In the genomic region with DNA sequence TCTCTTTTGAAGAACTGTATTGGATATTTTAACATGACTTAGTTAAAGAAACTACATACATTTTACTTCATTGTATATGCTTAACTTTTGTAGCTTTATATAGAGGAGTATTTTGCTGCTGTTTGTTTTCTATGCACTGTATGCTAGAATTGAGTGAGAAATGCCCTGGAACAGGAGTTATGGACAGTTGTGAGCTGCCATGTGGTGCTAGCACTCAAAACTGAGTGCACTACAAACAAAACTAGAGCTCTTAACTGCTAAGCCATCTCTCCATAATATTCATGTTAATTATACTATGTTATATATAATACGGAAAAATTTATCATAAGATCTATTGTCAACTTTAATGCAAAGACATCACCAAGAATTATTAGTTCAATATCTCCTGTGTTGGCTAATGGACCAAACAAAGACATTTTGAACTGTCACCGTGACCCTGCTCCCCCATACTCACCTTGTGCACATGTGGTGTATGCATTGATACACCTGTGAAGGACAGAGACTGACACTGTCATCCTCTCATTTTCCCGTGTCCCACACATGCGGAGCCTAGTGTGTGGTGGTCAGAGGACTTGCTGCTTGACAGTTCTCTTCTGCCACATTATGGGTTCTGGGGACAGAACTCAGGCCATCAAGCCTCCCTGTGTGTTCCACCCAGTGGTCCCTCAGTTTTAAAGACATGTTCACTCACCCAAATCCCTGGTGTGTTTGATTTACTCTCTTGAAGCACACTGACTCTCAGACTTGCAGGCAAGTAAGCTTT, we compare ENCODE assay signal across 9 mouse cellular contexts.
DNase-seq lines count a peak whose midpoint lies in the region; ATAC-seq lines count a peak whose summit lies in the region.
"Had no signal": no experiment of that assay in that cellular context is flagged by ENCODE, and none has a peak within 500 bp of the region (broad histone marks: within the 10 kb centered on the region; RNA-seq: fewer than 3 reads in every experiment).

No protein-coding gene starts in this region.

- no peaks in the 10 kb centered on the region for H3K36me3 ChIP-seq in heart, embryonic 14.5 days (ENCODE audit: control insufficient read depth, insufficient read depth, low read length)
- no peaks in the 10 kb centered on the region for H3K36me3 ChIP-seq in embryonic facial prominence, embryonic 15.5 days
- no peaks in the 10 kb centered on the region for H3K36me3 ChIP-seq in midbrain, embryonic 12.5 days

- DNase-seq in heart, postnatal 4 days, result no peak
- peak; percentile 26 for DNase-seq in MN1 (ENCODE audit: low spot score)
- no peak for DNase-seq in gastrocnemius, adult 8-10 months (ENCODE audit: low spot score in 2 of 2)
- DNase-seq in embryo, embryonic 10.5 days (ENCODE audit: low spot score), result no peak
- no peak for DNase-seq in adrenal gland, postnatal 10 days
- DNase-seq: adrenal gland, postnatal 14 days had no signal

- ATAC-seq in heart, embryonic 14.5 days (ENCODE audit: insufficient number of reproducible peaks, insufficient read depth, low FRiP score, low read depth), result peak; percentile 32; the same call in 1 of the 2 replicates
- peak; percentile 37 for ATAC-seq in embryonic facial prominence, embryonic 15.5 days (ENCODE audit: insufficient number of reproducible peaks, low FRiP score, low TSS enrichment, low read depth)
- ATAC-seq in midbrain, embryonic 12.5 days (ENCODE audit: low FRiP score, low read depth), result peak; percentile 61

- no peaks in the 10 kb centered on the region for H3K27me3 ChIP-seq in heart, embryonic 14.5 days (ENCODE audit: control insufficient read depth, insufficient read depth, low read length)
- H3K27me3 ChIP-seq in embryonic facial prominence, embryonic 15.5 days, result no peaks in the 10 kb centered on the region
- no peaks in the 10 kb centered on the region for H3K27me3 ChIP-seq in midbrain, embryonic 12.5 days

- no peaks in the 10 kb centered on the region for H3K4me1 ChIP-seq in heart, embryonic 14.5 days (ENCODE audit: control insufficient read depth in 2 of 2, insufficient read depth in 2 of 2, low read length in 2 of 2)
- H3K4me1 ChIP-seq in embryonic facial prominence, embryonic 15.5 days, result no peaks in the 10 kb centered on the region
- no peaks in the 10 kb centered on the region for H3K4me1 ChIP-seq in midbrain, embryonic 12.5 days

- H3K4me3 ChIP-seq in heart, embryonic 14.5 days (ENCODE audit: control insufficient read depth in 1 of 2, insufficient read depth in 1 of 2, low read depth in 1 of 2, low read length in 2 of 2), result no peak overlapping the region
- H3K4me3 ChIP-seq in embryonic facial prominence, embryonic 15.5 days (replicated peaks), result no peak overlapping the region
- H3K4me3 ChIP-seq in midbrain, embryonic 12.5 days, result no peak overlapping the region

- no peaks in the 10 kb centered on the region for H3K9me3 ChIP-seq in heart, embryonic 14.5 days (ENCODE audit: control insufficient read depth, low read length)
- H3K9me3 ChIP-seq in embryonic facial prominence, embryonic 15.5 days (replicated peaks), result no peaks in the 10 kb centered on the region
- H3K9me3 ChIP-seq in midbrain, embryonic 12.5 days, result no peaks in the 10 kb centered on the region

- no peak overlapping the region for H3K9ac ChIP-seq in heart, embryonic 14.5 days (ENCODE audit: low read length)
- no peak overlapping the region for H3K9ac ChIP-seq in embryonic facial prominence, embryonic 15.5 days
- H3K9ac ChIP-seq in midbrain, embryonic 12.5 days (replicated peaks), result no peak overlapping the region

- no peak overlapping the region for H3K4me2 ChIP-seq in heart, embryonic 14.5 days (ENCODE audit: low read length)
- no peak overlapping the region for H3K4me2 ChIP-seq in embryonic facial prominence, embryonic 15.5 days (replicated peaks)
- H3K4me2 ChIP-seq in midbrain, embryonic 12.5 days (replicated peaks), result no peak overlapping the region

- H3K27ac ChIP-seq in heart, embryonic 14.5 days (replicated peaks in 1 of 2; ENCODE audit: control insufficient read depth in 1 of 2, insufficient read depth in 1 of 2, low read depth in 2 of 2, low read length in 2 of 2), result no peak overlapping the region
- H3K27ac ChIP-seq in embryonic facial prominence, embryonic 15.5 days (replicated peaks), result no peak overlapping the region
- no peak overlapping the region for H3K27ac ChIP-seq in midbrain, embryonic 12.5 days (replicated peaks)

- WGBS in heart, embryonic 14.5 days, result 80% methylated on average over 4 of the region's 4 CpGs
- WGBS in embryonic facial prominence, embryonic 15.5 days, result 88% methylated on average over 4 of the region's 4 CpGs
- WGBS in midbrain, embryonic 12.5 days, result 92% methylated on average over 4 of the region's 4 CpGs
